Mouse (Mus musculus) cerebellum, postnatal 36 days (tissue): Measurements from ENCODE around the gene Tbkbp1.
A peak's percentile ranks its signal among the peaks of the same experiment; 100 is the strongest.

Source experiments
- DNase-seq, 2 experiments: peaks; one replicate each; pipeline ENCODE4 v3.0.0; 2021 to 2022; ENCODE audit warnings: mixed read lengths in 2 of 2

Gene Tbkbp1

GRCm38 (mm10) chr11:97126645-97127468 lies 24.4 kb downstream of the Tbkbp1 start:
- DNase-seq = no peak

DNA sequence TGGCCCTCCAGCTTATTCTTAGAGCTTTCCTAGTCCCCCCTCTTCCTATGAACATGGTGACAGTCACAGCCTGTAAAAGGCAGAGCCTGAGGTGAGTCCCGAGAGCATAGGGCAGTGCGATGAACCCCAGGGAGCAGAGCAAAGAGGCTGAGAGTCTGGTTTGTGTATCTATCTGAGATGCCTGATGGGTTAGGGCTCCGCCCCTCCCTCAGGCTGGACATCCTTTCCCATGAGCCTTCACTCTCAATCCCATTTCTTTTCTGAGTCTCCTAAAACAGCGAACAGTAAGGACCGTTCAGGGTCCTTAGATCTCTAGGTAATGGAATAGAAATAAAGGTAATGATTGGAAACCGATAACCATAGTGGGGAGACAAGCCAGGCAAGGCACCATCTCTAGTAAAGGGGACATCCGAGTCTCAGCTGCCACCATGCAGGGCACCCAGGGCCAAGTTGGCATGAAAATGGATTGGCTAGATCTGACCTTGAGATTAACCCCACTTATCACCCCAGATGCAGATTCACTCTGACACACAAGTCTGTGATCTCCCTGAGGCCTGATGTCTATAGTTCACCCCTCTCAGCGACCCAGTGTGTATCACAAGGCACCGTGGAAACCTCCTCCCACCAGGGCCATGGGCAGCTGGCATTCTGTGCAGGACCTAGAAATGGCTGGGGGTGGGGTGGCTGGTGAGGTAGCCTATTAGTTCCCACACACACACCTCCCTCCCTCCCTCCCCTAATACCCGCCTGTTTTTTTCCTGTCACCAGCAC lies 26.8 kb downstream of the Tbkbp1 start:
- DNase-seq = no peak

- no peak for DNase-seq
These were observed 27.9 kb downstream of the Tbkbp1 start for GRCm38 (mm10) chr11:97123282-97123890.

GRCm38 (mm10) chr11:97120641-97121040 lies 30.7 kb downstream of the Tbkbp1 start:
- DNase-seq = no peak

GRCm38 (mm10) chr11:97120221-97120620 lies 31.1 kb downstream of the Tbkbp1 start:
- DNase-seq = no peak

GRCm38 (mm10) chr11:97115797-97116196 lies 35.5 kb downstream of the Tbkbp1 start:
- DNase-seq = no peak

- DNase-seq = no peak
These were observed 36.4 kb downstream of the Tbkbp1 start, which contains the start of gene Tbx21 for GRCm38 (mm10) chr11:97114671-97115601. Gene Tbx21 (minus strand): TSS chr11:97115331.

DNA sequence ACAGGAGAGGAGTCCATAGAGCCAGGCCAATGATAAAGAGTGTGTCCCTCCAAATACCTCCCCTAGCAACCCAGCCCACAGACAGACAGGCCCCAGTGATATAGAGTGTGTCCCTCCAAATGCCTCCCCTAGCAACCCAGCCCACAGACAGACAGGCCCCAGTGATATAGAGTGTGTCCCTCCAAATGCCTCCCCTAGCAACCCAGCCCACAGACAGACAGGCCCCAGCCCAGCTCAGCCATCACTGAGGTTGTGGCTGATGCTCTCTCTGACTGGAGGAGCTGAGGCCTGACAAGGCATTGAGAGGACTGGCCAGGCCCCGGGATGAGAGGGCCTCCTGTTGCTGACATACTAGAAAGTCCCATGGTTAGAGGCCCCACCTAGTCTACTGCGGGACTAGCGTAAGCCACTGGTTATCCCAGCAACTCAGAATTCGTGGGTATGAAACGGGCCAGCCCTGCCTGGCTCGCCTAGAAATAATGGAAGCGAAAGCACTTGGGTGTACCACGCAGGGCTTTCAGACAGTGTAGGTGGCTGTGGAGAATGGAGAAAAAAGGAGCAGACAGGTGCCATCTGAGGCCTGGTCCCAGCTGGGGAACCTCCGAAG lies 38.7 kb downstream of the Tbkbp1 start:
- DNase-seq = no peak

- DNase-seq = no peak
These were observed 42.3 kb downstream of the Tbkbp1 start for GRCm38 (mm10) chr11:97108976-97109375.

GRCm38 (mm10) chr11:97104091-97104483 lies 47.2 kb downstream of the Tbkbp1 start:
- no peak for DNase-seq

- no peak for DNase-seq
These were observed 47.9 kb downstream of the Tbkbp1 start for GRCm38 (mm10) chr11:97103163-97104090.

- DNase-seq = peak; percentile 64 to 71
These were observed 49.6 kb downstream of the Tbkbp1 start for GRCm38 (mm10) chr11:97101722-97102121.

DNA sequence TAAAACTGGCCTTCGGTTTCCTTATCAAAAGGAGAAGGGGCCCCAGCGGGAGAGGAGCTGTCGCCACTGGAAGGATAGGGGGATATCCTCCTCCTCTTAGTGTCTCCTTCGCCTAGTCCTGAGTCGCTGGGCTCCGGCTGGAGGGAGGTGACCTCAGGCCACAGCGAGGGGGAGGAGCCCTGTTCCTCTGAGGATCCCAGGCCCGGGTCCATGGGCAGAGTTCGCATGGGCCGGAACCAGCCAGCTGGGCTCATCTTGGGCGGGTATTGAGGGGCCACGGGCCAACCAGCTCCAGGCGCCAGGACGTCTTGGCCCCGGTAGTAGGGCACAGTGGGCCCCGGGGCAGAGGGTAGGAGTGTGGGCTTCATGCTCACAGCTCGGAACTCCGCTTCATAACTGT lies 52.5 kb downstream of the Tbkbp1 start:
- no peak for DNase-seq

DNA sequence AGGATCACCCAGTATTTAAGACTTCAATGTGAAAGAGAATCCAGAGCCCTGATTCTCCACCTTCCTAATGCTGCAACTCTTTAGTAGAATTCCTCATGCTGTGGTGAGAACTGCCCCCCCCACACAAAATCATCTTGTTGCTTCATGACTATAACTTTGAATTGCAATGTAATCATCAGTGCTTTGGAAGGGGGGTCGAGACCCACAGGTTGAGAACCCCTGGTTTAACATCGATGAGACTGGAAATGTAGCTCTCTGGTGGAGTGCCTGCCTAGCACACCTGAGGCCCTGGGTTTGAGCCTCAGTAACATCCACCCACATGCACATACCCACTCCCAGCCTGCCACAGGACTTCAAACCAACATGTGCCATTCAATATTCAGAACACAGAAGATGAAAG lies 56.7 kb downstream of the Tbkbp1 start:
- no peak for DNase-seq

GRCm38 (mm10) chr11:97086365-97086764 lies 64.9 kb downstream of the Tbkbp1 start:
- no peak for DNase-seq
